Mouse (Mus musculus): Measurements from ENCODE around the gene Epc2.
A peak's percentile ranks its signal among the peaks of the same experiment; 100 is the strongest.

Epc2 gene

DNA sequence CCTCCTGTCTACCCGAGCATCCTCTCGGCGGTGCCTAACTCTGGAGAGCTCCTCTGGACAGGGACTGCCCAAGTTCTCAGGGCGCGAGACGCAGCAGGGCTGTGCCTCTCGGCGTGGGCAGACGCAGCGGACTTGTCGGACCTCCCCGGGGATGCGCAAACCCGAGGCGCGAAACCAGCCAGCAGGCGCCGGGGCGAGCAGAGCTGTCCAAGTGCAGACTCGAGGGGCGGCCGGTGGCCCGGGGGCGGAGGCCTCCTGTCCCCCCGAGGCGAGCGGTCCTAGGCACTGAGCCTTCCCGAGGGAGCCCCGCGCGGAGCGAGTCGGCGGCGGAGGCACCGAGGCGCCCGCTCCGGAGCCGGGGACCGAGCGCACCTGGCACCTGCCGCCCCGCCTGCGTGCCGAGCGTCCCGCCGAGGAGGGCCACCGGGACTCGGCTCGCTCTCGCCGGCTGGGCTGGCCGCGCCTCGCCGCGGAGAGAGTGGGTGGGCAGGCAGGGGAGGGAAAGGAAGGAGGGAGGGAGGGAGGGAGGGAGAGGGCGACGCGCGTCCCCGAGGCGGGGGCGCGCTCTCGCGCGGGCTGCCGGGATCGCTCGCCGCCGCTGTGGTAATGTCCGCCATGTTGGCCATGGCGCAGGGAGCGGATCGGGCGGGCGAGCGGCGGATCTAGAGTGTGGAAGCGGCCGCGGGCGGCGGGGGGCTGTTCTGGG, at the start of gene Epc2:
TSS of gene Epc2 (plus strand) at position 556 of the 706 bp plus-strand sequence.
- DNase-seq: peak; percentile 86 to 89

DNA sequence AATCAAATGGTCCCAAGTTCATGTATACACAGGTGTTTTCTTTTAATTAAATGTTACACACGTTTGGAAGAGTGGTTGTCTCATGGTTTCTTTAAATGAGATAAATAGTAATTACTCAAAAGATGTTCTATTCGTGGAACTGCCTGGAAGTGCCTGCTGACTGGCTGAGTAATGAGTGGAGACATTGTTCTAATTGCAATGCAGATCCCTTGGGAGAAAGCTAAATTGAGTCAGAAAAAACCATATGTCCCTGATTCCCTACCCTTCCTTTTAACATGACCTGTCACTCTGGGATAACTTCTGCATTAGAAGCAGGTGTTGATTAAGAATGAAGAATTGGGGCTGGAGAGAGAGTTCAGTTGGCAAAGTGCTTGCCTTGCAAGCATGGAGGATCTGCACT, 45.3 kb upstream of the Epc2 start:
- DNase-seq: no peak

DNA sequence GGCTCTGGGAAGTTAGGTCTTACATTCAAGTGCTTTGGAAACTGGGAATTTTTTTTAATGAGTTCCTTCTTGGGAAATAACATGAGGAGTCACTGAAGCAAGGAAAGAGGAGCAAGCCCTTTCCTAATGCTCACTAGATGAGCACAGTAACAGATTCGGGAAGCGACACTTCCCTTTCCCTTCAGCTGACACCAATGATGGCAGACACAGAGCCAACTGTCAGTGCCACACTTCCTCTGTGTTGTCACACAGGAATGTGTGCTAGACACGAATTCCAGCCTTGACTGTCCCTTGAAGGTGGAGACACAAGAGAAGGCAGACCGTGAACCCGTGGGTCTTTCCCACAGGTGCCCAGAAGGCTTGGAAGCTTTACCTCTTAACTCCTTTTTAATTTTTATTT, 39.6 kb upstream of the Epc2 start:
- DNase-seq: no peak

DNA sequence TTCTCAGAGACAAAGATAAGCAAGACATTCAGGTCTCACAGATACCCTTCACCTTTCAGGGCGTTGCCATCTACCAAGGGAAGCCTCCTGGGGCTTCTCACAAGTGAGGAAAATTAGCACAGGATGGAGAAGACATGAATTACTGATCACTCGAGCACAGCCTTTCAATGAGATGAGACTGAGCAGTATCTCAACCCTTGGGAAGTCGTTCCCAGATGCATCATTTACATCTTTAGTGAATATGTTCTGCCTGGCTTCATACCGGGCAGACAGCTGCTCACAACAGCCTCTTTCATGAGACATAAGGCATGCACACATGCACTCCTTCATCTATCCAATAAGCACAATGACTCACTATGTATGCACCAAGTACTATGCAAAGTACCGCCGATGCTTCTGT, 38.7 kb upstream of the Epc2 start:
- no peak for DNase-seq

DNA sequence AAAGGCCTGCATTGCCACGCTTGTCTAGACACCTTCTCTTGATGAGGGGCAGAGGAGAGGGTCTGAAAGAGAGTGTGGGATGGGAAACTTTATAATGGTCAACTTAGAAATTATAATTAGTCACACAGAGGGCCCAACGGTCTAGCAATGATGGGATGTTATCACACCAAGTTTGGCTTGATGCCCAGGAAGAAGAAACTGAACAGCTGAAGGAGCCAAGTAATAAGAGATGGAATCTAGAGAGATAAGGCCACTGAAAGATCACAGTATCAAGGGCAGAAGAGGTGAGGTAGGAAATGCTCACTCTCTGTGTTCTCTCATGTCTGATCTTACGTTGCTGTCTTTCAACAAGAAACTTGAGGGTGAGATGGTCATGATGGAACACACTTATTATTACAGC, 35.4 kb upstream of the Epc2 start:
- no peak for DNase-seq

DNA sequence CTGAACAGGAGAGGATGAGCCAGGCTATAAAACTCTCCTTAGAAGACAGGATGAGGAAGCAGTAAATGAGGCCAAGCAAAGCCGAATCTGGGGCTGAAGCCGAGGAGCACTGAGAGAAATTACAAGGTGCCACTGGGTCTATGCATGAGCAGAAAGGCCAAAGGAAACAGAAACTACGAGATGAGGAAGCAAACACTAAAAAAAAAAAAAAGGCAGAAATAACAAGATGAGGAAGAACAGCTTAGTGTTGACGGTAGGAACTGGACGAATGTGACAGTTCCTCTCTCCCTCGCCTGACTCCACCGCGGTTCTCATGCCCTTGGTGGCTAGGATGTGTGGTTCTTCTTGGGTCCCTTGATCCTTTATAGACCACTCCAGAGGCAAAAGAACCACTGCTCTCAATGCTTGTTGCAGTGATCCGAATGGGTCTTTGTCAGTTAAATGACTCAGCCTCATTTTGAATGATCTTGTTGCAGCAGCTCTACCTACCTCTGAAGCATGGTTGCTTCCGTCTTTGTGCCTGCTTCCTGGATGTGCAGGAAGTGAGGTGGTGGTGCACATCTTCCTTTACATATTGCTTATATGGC, 34.2 kb upstream of the Epc2 start:
- DNase-seq: peak; percentile 39 to 43

DNA sequence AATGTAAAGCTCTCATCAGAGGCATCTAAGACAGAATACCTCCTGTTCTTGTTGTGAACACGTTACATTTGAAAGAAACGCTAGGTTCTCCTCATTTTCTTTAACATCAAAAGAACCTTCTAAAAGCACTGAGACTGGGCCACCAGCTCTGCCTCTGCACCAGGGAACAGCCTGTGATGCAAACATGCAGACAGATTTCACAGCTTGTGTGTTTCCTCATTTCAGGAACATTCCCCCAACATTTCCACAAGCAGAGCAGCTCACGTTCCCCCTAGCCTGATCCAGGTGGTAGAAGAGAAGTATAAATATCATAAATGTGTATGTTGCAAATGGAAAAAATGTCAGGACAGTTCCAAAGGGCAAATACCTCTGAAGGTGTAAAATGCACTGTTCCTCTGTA, 30.9 kb upstream of the Epc2 start:
- DNase-seq: no peak

DNA sequence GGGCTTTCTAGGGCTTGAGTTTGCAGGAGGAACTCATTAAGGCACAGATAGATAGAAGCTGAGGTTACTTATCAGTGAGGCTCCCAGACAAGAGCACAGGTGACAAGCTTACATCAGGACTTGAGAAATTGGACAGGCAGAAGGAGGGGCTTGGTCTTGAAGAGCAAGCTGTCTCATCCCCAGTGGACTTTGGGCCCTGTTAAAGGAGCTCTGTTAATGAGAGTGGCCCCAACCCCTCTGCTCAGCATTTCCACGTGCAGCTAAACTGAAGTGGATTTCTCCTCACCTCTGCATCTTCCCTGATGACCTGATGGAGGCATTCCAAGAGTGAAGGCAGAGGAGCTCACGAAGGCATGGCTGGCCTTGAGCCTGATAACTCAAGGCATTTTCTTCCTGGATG, 27.4 kb upstream of the Epc2 start:
- no peak for DNase-seq

DNA sequence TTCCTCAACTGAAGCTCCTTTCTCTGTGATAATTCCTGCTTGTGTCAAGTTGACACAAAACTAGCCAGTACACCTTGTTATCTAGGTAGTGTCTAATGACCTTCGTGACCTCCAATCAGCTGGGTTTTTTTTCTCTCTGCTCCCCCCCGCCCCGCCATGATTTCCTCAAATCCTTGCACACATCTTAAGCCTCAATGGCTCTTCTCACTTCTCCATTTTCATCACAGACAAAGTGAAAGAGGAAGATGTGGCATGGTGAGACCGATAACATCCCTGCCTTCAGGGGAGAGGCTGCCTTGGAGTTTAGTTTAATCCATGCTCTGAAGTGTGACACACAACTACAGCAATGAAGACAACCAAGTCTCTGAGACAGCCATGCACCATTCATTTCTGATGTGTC, 26.5 kb upstream of the Epc2 start:
- no peak for DNase-seq

DNA sequence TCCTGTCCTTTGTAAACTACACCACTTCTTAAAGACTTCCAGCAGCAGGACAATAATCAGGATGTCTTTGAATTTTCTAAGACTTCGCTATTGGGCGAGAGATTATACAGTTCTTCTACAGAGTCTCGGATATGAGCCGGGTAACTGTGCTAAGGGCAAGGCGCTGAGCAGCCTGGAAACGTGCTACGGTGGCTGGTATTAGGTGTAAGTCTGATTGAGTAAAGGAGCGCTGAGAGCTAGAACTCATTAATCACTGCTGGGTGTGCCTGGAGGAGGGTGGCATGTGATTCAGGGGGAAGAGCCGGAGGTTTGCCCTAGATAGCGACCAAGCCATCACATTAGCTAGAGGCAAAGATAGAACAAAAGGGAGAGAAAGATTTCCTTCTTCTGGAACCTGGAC, 25.1 kb upstream of the Epc2 start:
- no peak for DNase-seq

DNA sequence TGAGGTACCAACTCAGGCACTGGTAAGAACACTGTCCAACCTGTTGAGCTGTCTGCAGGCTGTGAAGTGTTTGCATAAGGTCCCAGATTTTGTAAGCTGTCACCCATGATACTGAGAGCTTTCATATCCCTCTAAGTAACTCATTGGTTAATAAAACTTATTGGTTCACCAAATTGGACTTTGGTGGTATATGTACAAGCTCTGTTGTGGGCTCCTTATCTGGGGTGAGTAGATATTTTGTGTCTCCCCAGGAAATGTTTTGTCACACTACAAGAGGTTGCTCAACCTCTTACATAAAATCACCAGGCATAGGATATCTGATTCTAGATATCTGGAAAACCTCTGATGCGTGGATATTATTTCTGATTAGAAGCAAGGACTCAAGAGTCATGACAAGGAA, 20.3 kb upstream of the Epc2 start:
- no peak for DNase-seq

DNA sequence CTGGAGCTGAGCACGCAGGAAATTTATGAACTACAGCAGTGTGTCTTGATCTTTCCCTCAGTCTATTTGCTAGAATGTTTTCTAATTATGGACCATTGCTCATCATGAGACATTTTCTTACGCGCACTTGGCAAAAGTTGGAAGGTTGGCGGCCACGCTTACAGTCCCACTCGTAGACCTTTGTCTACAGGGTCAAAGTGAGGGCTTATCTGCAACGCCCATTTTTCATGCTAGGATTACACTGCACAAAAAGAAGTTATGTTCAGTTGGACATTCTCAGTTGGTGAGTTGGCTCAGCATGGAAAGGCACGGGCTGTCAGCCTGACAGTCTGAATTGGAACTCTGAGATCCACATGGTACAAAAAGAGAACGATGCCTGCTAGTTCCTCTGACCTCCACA, 18.1 kb upstream of the Epc2 start:
- DNase-seq: no peak

DNA sequence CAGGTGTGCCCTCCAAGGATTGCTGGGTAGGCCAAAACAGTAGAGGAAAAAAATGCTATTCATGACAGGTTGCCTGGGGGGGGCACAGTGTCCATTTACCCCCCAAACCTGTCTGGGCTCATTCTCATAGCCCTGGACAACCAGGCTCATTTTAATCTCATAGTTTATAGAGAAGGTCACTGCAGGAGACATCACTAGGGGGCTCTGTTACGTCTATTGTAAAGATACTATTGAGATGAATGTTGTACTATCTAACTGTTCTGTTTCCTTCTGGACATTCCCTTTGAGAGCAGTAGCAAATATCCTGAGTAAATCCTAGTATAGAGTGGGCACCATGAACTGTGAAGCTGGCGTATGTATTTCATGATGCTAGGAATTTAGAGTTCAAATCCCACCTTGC, 5.0 kb upstream of the Epc2 start:
- no peak for DNase-seq

DNA sequence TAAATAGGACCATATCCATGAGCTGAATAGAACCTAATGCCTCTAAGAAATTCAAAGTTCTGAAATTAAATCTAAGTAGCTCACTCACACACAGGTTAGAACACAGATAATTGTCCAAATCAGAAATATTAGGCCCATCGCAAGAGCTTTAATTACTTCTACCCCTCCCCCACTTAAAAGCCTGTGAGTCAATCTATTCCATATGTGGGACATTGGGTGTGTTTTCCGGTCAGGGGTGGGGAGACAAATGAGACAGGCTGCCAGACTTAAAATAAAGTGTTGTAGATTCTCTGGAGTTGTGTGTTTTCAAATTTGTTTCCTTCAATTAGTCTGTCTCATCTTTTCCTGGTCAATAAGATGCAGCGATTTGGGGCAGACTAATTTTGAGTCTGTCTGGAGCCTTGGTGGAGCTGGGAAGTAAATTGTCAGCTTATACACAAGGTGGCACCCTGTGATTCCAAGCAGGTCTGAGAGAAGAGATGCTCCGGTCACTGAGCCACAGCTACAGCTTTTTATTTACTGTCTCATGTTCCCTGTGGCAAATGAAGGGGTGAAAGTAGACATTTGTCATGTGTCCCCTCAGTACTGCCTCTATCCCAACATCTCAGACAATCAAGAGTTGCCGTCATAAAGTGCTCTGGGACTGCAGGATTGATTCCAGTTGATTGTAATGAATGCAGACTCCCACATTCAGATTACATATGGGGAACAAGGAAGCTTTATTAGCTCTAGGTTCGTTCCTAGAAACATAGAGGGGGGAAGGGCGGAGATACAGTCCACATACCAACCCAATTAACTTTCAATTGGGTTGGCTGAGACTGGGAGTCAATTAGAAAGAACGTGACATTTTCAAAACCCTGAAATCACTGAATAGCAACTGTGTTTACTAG, 3.5 kb upstream of the Epc2 start:
- no peak for DNase-seq

DNA sequence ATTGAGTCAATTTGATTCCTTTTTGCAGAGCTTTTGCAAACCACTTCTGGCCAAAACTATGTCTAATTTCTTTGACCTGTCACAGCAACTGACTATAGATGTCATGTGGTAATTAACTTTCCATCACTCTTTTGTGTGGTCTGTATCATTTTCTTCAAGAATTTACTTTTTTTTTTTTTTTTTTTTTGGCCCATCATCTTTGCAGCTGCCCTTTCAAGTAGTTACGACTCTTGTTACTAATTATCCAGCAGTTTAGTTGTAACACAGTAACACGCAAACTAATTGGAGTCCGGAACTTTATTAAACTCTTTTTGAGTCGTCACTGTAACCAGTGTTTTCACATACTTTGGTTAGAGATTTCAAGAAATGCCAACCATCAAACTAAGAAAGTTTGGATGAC, 819 bp upstream of the Epc2 start:
- DNase-seq: no peak

DNA sequence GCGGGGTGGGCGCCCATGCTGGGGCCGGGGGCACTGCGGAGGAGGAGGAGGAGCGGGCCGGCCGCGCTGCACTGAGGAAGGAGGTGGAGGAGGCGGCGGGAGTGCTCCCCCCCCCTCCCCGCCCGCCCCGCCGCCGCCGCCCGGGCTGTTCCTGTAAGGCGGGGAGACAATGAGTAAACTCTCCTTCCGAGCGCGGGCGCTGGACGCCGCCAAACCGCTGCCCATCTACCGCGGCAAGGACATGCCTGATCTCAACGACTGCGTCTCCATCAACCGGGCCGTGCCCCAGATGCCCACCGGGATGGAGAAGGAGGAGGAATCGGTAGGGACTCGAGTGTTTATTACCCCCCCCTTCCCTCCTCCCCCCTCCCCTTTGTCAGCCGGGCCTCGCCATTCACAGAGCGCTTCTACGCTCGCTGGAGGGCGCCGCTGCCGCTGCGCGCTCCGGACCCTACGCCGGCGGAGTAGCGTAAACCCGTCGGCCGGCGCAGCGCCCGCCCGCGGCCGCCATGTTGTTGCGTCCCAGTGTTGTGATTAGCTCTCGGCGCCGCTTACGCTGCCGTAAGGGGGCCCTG, 438 bp downstream of the Epc2 start:
- DNase-seq: peak; percentile 90 to 93

DNA sequence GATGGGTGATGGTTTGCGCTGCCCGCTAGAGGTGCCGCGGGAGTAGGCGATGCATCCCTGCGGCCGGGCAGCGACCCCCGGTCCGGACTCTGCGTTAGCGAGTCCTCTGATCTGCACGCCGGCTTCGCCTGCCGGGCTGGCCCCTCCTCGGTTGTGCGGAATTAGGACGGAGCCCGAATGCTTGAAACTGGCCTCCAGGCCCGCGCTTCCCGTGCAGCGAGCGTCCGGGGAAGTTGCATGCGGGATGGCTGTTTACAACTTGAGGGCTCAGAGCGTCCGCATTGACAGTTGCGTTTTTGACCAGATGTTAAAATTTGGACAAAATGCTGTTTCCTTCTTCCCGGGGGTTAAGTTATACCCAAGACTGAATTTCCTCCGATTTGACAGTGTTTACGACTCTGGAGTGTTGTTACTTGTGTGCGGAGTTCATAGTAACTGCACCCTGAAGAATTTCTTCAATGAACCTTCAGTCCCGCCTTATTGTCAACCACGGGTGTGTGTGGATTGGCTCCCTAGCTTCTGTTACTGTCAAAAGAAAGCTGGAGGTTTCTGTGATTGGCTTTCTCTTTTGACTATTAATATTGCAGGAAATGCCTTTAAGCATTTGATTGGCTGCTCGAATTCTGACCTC, 1.3 kb downstream of the Epc2 start:
- DNase-seq: peak; percentile 51 to 59

DNA sequence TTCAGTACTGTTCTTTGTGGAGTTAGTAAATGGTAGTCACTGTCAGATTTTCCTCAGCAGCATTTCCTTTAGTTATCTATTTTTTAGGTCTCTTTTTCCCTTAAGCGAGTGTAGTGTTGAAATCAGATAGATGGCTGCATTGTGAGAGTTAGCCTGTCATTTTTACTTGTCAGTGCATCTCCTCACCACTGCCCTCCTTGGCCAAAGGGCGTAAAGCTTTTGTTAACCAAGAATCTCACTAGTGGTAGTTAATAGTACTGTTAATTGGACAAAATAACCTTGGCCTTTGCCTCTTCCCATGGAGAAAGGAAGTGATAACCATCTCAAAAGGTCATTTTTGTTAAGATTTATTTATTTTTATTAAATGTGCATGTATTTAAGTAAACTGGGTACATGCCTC, 6.5 kb downstream of the Epc2 start:
- DNase-seq: no peak

DNA sequence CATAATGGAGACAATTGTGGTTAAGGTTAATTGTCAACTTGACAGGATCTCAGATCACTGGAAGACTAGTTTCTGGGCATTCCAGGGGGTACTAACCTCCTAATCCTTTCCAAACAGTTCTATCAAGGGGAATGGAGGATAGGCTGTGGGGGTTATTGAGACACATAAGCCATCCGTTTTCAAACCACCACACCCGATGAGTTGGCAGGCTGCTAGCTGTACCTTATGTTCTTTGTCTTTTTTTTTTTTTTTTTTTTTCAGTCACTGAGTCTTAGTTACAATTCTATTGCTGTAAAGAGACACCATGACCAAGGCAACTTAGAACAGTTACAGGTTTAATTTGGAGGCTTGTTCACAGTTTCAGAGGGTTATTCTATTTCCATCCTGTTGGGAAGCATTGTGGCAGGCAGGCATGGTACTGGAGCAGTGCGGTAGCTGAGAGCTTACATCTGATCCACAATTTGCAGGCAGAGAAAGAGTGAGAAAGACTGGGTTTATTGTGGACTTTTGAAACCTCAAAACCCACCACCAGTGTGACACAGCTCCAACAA, 14.5 kb downstream of the Epc2 start:
- DNase-seq: no peak

DNA sequence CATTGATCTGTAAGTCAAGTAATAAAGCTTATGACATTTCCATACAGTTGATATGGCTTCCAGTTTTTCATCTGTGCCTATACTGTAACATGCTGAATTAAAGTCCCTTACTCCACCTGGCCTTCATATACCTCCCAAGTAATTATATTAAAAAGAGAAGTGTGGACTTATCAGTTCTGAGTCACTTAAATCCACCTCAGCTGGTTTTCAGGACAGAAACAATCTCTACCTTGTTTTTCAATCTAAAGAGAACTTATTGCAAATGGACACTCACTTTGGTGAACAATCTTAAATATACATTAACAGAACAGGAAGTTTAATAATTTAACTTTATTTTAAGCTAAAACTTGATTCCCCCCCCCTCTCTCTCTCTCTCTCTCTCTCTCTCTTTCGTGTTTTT, 15.8 kb downstream of the Epc2 start:
- DNase-seq: no peak

DNA sequence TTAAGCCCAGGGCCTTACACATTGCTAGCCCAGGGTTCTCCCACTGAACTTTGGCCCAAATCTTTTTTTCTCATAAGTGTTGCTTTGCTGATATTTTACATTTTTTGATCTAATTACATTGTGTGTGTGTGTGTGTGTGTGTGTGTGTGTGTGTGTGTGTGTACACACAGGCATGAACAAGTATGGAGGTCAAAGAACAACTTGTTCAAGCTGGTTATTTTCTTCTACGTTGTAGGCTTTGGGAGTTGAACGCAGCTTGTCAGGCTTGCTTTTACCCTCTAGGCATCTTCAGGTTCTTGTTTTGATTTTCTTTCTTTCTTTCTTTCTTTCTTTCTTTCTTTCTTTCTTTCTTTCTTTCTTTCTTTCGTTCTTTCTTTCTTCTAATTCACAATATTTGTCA, 19.9 kb downstream of the Epc2 start:
- no peak for DNase-seq

DNA sequence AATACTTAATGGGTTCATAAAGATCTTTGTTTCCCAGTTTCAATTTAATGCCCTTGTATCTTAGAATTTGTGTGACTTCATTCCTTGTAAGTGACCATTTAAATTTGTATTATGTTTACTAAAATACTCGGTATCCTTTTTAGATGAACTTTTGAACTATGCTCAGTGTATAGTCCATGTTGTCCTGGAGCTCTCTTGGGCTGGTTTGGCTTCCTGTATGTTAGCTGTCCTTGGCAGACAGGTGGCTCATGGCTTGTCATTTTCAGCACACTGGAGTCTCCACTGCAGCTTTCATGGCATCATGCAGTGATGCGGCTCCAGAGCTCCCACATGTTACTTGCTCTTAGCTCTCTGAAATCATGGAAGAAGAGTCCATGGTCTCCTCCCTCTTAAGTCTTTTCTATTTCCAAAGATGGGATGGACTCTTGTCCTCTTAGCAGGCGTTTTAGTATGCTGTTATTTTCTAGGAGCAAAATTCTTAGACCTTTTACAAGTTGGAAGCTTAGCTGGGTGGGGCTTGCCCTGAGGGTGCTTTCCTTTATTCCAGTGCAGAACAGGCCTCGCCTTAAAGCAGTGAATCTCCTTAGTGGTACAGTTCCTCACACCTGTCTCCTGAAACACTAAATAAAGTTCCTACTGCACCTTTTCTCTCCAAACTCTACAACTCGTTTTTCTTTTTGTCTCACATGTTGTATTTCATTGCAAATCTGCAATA, 20.5 kb downstream of the Epc2 start:
- no peak for DNase-seq

Data from thymus, postnatal 36 days (tissue).